Mouse (Mus musculus) forebrain, embryonic 15.5 days (tissue): ENCODE measurements around the gene Tmem35b. TPM values are rescaled to one million over a fixed set of nuclear protein-coding genes. Genes with fewer than 3 reads are reported as not detected.
"Not testable (repeated sequence)": the region's sequence is repeated elsewhere in the genome, so short reads cannot be mapped to it uniquely, and the experiment has no call there.

ENCODE experiments used
- ATAC-seq: fragments of 200-750 bp; cut with Nextera tagmentation; replicated peaks from 2 replicates; pipeline ENCODE4 v1.8.0; 2017; ENCODE audit warnings: mild to moderate bottlenecking, moderate TSS enrichment, moderate library complexity
- H3K27ac ChIP-seq: fragments of 300-500 bp; sonication (generic); replicated peaks from 2 replicates; pipeline ENCODE4 v1.5.1; 2015; ENCODE audit warnings: mild to moderate bottlenecking, inconsistent platforms
- H3K27me3 ChIP-seq: fragments of 300-500 bp; sonication (generic); 2 replicates; pipeline ENCODE4 v1.6.1; 2015; ENCODE audit warnings: inconsistent platforms
- H3K36me3 ChIP-seq: fragments of 300-500 bp; sonication (generic); 2 replicates; pipeline ENCODE4 v1.6.1; 2015; ENCODE audit warnings: mild to moderate bottlenecking, inconsistent platforms
- H3K4me1 ChIP-seq: fragments of 300-500 bp; sonication (generic); 2 replicates; pipeline ENCODE4 v1.6.1; 2015; ENCODE audit warnings: inconsistent platforms
- H3K4me2 ChIP-seq: fragments of 300-500 bp; sonication (generic); replicated peaks from 2 replicates; pipeline ENCODE4 v1.6.1; 2015; ENCODE audit warnings: mild to moderate bottlenecking, inconsistent platforms
- H3K4me3 ChIP-seq: fragments of 300-500 bp; sonication (generic); 2 replicates; pipeline ENCODE4 v1.5.1; 2015; ENCODE audit warnings: mild to moderate bottlenecking, inconsistent platforms
- H3K9ac ChIP-seq: fragments of 300-500 bp; sonication (generic); replicated peaks from 2 replicates; pipeline ENCODE4 v1.6.1; 2015; ENCODE audit warnings: mild to moderate bottlenecking, inconsistent platforms
- H3K9me3 ChIP-seq: fragments of 300-500 bp; sonication (generic); 2 replicates; pipeline ENCODE4 v1.6.1; 2016; ENCODE audit warnings: inconsistent platforms
- WGBS: fragments of 180-500 bp; shearing (Covaris S2); methylation state at CpG from one replicate; pipeline ENCODE4 v1.1.7; 2015; ENCODE audit warnings: mixed read lengths; 5-methylcytosine and 5-hydroxymethylcytosine counted together
- polyA plus RNA-seq: library from polyadenylated mRNA; unstranded; fragments of >200 nt; fragmentation: Nextera tagmentation; extraction: Ambion mirVana; gene quantifications from 2 replicates; pipeline ENCODE4 v1.2.1, GENCODE M21; 2015

Gene Tmem35b
- 13.1 and 14.2 TPM in 2 replicates for polyA plus RNA-seq

- H3K36me3 ChIP-seq: 0 out of 2 replicates have a peak, but pooled peaks cover 3% of the 10 kb centered on the region
- H3K4me2 ChIP-seq: no peak within 1 kb of the TSS
- no peaks in the 10 kb centered on the region for H3K9me3 ChIP-seq
- H3K27ac ChIP-seq: no peak within 1 kb of the TSS
- H3K27me3 ChIP-seq: no peaks in the 10 kb centered on the region
- 96% methylated on average over 5 of the region's 5 CpGs for WGBS
- H3K9ac ChIP-seq: no peak within 1 kb of the TSS
- no peak within 1 kb of the TSS for H3K4me3 ChIP-seq
- no peak for ATAC-seq
- H3K4me1 ChIP-seq: peaks cover 7% of the 10 kb centered on the region
Observed at GRCm38 (mm10) chr4:127123391-127123790, at the start of gene Tmem35b. Tmem35b (plus strand) TSS chr4:127123691.

GRCm38 (mm10) chr4:127074915-127075314, 48.6 kb upstream of the Tmem35b start:
- Histone ChIP-seq H3K27ac (no peak overlapping the region), H3K9ac (no peak overlapping the region), H3K4me3 (no peak overlapping the region), H3K4me2 (no peak overlapping the region), H3K27me3 (no peaks in the 10 kb centered on the region), H3K4me1 (peaks cover 18% of the 10 kb centered on the region), H3K36me3 (no peaks in the 10 kb centered on the region), H3K9me3 (no peaks in the 10 kb centered on the region)
- ATAC-seq: no peak
- WGBS: 68% methylated on average over 1 of the region's 1 CpGs

- ATAC-seq: peak; percentile 99
- Histone ChIP-seq H3K9ac (peak within 1 kb of the TSS; percentile 61), H3K4me3 (peak within 1 kb of the TSS; percentile 74), H3K9me3 (no peaks in the 10 kb centered on the region), H3K4me1 (peaks cover 20% of the 10 kb centered on the region), H3K4me2 (peak within 1 kb of the TSS; percentile 60), H3K36me3 (no peaks in the 10 kb centered on the region), H3K27ac (peak within 1 kb of the TSS; percentile 95), H3K27me3 (no peaks in the 10 kb centered on the region)
- WGBS: under 1% methylated on average over 45 of the region's 46 CpGs
Observed at GRCm38 (mm10) chr4:127076875-127077548, 46.5 kb upstream of the Tmem35b start, which contains the start of gene Zmym6. Zmym6 (plus strand) TSS chr4:127077383.

DNA sequence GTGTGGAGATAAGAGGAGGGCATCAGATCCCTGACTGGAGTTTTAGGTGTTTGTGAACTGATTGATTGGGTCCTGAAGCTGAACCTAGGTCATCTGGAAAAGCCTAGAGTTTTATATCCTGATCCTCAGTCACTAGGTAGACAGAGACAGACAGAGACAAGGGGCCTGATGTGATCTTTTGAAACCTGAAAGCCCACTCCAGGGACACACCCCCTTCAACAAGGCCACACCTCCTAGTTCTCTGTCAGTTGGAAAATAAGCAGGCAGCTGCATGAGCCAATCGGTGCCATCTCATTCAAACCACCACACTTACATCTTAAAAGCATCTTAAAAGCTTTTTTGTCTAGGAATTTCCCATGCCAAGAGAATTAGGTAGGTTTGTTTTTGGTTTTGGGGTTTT, 42.7 kb upstream of the Tmem35b start:
- Histone ChIP-seq H3K9me3 (no peaks in the 10 kb centered on the region), H3K36me3 (no peaks in the 10 kb centered on the region), H3K4me2 (no peak overlapping the region), H3K4me3 (no peak overlapping the region), H3K27me3 (no peaks in the 10 kb centered on the region), H3K4me1 (peaks cover 20% of the 10 kb centered on the region), H3K9ac (no peak overlapping the region; the same call in 1 of the 2 replicates), H3K27ac (no peak overlapping the region)
- WGBS: 51% methylated on average over 1 of the region's 1 CpGs
- no peak for ATAC-seq

DNA sequence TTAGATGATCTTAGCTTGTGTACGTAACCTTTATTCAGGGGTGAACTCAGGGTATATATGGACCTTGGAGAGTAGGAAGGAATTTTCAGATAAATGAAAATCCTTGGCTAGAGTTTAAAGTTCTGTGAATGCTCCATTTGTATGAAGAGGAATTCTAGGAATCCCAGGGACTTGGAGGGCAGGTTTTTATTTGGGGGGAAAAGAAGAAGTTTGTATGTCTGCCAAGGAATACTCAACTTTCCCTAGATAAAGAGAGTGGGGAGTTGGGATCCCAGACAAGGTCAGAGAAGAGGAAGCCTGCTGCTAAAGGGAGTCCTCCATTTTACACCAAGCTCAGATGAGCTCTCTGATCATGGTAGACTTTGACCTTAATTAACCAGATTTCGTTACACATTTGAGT, 40.4 kb upstream of the Tmem35b start:
- Histone ChIP-seq H3K4me2 (no peak overlapping the region), H3K4me3 (no peak overlapping the region), H3K9me3 (no peaks in the 10 kb centered on the region), H3K27ac (no peak overlapping the region), H3K36me3 (peaks cover 3% of the 10 kb centered on the region; the same call in 1 of the 2 replicates), H3K27me3 (no peaks in the 10 kb centered on the region), H3K9ac (no peak overlapping the region), H3K4me1 (peaks cover 13% of the 10 kb centered on the region)
- ATAC-seq: no peak
- 93% methylated on average over 2 of the region's 2 CpGs for WGBS

- Histone ChIP-seq H3K9me3 (no peaks in the 10 kb centered on the region), H3K36me3 (peaks cover 15% of the 10 kb centered on the region), H3K4me1 (no peaks in the 10 kb centered on the region), H3K27ac (no peak overlapping the region), H3K4me3 (no peak overlapping the region), H3K27me3 (no peaks in the 10 kb centered on the region), H3K9ac (no peak overlapping the region), H3K4me2 (no peak overlapping the region)
- WGBS: 76% methylated on average over 1 of the region's 1 CpGs
- no peak for ATAC-seq
Observed at GRCm38 (mm10) chr4:127085761-127086160, 37.7 kb upstream of the Tmem35b start.

GRCm38 (mm10) chr4:127091188-127091587, 32.3 kb upstream of the Tmem35b start:
- H3K4me3 ChIP-seq: no peak overlapping the region
- no peaks in the 10 kb centered on the region for H3K27me3 ChIP-seq
- H3K36me3 ChIP-seq: peaks cover 30% of the 10 kb centered on the region
- no peak overlapping the region for H3K27ac ChIP-seq
- no peak overlapping the region for H3K4me2 ChIP-seq
- no peak overlapping the region for H3K9ac ChIP-seq
- H3K4me1 ChIP-seq: no peaks in the 10 kb centered on the region
- WGBS: 97% methylated on average over 1 of the region's 1 CpGs
- no peaks in the 10 kb centered on the region for H3K9me3 ChIP-seq
- ATAC-seq: no peak

- no peak for ATAC-seq
- peaks cover 22% of the 10 kb centered on the region for H3K36me3 ChIP-seq
- 91% methylated on average over 4 of the region's 4 CpGs for WGBS
- no peaks in the 10 kb centered on the region for H3K27me3 ChIP-seq
- no peaks in the 10 kb centered on the region for H3K9me3 ChIP-seq
- H3K9ac ChIP-seq: no peak overlapping the region
- H3K27ac ChIP-seq: no peak overlapping the region
- H3K4me3 ChIP-seq: no peak overlapping the region
- no peak overlapping the region for H3K4me2 ChIP-seq
- H3K4me1 ChIP-seq: no peaks in the 10 kb centered on the region
Observed at GRCm38 (mm10) chr4:127095090-127095489, 28.4 kb upstream of the Tmem35b start.

DNA sequence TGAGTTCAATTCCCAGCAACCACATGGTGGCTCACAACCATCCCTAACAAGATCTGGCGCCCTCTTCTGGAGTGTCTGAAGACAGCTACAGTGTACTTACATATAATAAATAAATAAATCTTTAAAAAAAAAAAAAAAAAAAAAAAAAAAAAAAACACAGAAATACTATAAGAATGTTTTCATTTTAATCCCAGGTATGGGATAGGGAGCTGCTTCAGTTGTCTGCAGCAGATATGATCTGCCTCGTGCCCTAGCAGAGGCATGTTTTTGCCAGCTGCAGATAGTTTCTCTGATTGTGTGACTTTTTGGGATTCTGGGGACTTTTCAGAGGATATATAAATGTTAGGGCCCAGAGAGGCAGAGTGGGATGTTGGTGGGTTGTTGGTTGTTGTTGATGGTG, 23.9 kb upstream of the Tmem35b start:
- not testable (repeated sequence) for H3K36me3 ChIP-seq, H3K4me2 ChIP-seq, H3K4me1 ChIP-seq, H3K9ac ChIP-seq, H3K27ac ChIP-seq, H3K9me3 ChIP-seq, ATAC-seq, H3K27me3 ChIP-seq, H3K4me3 ChIP-seq
- WGBS: 67% methylated on average over 2 of the region's 2 CpGs

GRCm38 (mm10) chr4:127107566-127107965, 15.9 kb upstream of the Tmem35b start:
- no peak overlapping the region for H3K27ac ChIP-seq
- H3K4me1 ChIP-seq: no peaks in the 10 kb centered on the region
- 95% methylated on average over 4 of the region's 4 CpGs for WGBS
- H3K9me3 ChIP-seq: no peaks in the 10 kb centered on the region
- H3K9ac ChIP-seq: no peak overlapping the region
- peaks cover 34% of the 10 kb centered on the region for H3K36me3 ChIP-seq
- H3K4me2 ChIP-seq: no peak overlapping the region
- ATAC-seq: no peak
- H3K27me3 ChIP-seq: no peaks in the 10 kb centered on the region
- H3K4me3 ChIP-seq: no peak overlapping the region

DNA sequence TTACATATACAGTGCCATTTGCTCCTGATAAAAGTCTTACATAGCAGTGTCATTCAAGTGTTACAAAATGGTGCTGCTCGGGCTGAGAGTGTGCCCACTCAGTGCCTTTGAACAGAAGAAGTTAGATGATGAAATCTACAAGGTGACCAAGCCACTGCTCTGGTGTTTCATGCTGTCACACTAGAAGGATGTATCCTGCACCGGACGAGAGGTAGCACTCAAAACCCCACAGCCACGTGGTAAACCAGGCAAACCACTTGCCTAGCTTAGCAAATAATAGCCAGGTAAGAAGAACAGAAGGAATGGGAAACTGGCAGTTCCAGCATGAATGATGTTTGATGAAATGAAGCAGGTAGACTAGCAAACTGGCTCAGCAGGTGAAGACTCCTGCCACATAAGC, 12.9 kb upstream of the Tmem35b start:
- no peak overlapping the region for H3K4me2 ChIP-seq

DNA sequence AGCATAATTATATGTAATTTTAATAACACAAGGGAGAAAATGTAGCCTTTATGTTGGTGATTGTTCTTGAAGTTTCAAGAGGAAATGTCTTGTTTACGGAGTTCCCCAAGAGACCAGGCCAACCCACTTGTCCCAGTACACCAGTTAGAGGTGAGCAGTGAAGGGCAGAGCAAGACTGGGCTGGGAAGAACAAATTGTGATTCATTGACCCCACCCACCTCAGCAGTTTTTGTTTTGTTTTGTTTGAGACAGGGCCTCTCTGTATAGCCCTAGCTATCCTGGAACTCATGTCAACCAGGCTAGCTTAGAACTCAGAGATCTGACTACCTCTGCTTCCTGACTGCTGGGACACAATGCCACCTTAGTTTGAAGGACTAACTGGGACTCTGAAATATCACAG, 840 bp downstream of the Tmem35b start:
- Histone ChIP-seq H3K9me3 (no peaks in the 10 kb centered on the region), H3K4me2 (no peak overlapping the region), H3K9ac (no peak overlapping the region), H3K4me1 (peaks cover 7% of the 10 kb centered on the region), H3K4me3 (no peak overlapping the region), H3K36me3 (0 out of 2 replicates have a peak, but pooled peaks cover 3% of the 10 kb centered on the region), H3K27me3 (no peaks in the 10 kb centered on the region), H3K27ac (no peak overlapping the region)
- ATAC-seq: no peak
- WGBS: 88% methylated on average over 1 of the region's 1 CpGs

More for the DNA sequence above, 12.9 kb upstream of the Tmem35b start:
- H3K36me3 ChIP-seq: peaks cover 34% of the 10 kb centered on the region
- H3K4me3 ChIP-seq: no peak overlapping the region
- no peaks in the 10 kb centered on the region for H3K9me3 ChIP-seq
- no peak for ATAC-seq
- 78% methylated on average over 4 of the region's 4 CpGs for WGBS
- H3K4me1 ChIP-seq: no peaks in the 10 kb centered on the region
- no peaks in the 10 kb centered on the region for H3K27me3 ChIP-seq
- H3K9ac ChIP-seq: no peak overlapping the region
- H3K27ac ChIP-seq: no peak overlapping the region
